Mouse (Mus musculus): ENCODE data around the gene Pgam1.
"Not testable (repeated sequence)": the region's sequence is repeated elsewhere in the genome, so short reads cannot be mapped to it uniquely, and the experiment has no call there.

Gene Pgam1

DNA sequence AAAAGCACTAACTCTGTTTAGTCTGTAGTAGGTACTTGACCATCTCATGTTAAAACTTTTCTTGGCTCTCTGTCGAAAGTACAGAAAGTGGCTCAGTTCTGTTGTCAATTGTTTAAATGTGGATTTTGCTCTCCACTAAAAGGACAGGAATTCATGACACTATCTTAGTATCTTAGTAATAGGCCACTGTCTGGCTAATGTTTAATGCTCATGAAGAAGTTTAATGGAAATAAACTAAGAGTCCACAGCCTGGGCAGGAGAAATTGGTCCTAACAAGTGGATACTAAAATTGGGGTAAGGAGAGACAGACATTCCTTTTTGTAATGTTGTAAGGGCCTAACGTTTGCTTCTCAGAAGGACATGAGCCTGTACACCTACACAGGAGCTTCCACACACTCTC lies 1.3 kb upstream of the Pgam1 start:
- DNase-seq (ENCODE audit: low read depth, low spot score), result no peak

DNA sequence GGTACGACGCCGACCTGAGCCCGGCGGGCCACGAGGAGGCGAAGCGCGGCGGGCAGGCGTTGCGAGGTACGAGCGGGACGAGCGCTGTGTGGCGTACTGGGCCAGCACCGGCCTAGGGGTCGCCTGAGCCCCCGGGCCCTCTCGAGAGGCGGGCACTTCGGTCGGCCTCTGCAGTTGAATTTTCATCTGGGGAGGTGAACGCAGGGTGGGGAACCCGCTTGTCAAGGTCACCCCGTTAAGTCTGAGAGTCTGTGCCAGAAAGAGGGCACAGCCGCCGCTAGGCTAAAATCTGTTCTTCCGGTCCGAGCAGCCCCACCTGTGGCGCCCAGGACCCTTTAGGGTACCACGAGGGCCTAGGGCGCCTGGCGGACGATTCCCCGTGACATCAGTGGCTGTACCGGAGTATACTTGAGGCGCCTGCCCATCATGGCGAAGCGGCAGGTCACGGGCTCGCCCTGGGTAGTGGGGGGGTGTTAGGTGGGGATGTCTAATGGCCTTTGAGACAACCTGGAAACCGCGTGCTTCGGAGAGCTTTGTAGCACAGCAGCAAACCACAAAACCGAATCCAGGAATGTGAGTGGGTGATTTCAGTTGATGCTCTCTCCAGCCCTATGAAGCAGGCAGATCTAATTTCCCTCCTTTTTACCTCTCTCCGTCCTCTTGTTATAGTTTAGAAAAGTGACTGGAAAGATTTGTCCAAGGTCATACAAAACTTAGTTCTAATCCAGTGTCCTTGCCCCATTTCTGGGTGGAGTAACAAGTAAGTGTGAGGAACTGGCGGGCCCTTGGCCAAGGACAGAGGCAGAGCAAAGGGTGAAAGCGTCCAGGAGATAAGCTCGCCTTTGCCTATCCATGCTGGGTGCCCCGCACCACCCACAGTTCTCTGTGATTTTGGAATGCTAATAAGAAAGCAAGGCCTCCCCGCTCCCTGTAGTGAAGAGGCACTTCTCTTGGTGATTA lies 678 bp downstream of the Pgam1 start:
- peak; percentile 47 for DNase-seq (ENCODE audit: low read depth, low spot score)

DNA sequence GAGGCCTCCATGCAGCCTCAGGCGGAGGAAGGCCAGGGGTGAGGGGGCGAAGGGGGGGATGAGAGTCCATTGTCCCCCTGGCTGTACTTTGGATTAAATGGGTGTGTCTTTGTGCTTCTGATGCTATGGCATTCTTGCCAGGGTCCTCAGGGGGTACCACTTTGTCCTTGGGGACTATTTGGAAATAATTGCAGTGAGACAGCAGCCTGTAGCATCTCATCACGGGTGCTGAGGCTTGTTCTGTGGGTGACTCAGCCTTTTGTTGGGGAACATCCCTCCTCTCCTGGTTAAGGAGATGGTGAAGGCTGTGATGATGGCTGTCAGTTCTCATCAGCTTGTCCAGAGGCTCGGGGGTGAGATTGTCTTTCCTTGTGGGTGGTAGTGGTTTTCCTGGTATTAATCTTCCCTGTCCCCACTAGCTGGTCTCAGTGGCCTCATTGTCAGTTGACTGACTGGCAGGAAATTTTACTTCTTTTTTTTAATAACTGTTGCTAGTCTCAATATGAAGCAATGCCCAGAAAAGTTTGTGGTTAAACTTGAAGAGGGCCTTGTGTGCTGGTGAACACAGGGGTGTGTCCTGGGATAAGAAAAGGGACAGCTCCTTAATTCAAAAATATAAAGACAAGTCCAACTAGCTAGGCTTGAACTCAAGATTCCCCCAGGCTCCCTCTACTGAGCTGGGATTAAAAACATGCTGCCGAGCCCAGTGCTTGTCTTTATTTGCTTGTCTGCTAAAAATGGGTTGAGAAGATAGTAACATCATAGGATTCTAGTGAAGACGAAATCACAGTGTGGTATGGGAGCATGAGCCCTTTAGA lies 2.3 kb downstream of the Pgam1 start:
- peak; percentile 31 for DNase-seq (ENCODE audit: low read depth, low spot score)

DNA sequence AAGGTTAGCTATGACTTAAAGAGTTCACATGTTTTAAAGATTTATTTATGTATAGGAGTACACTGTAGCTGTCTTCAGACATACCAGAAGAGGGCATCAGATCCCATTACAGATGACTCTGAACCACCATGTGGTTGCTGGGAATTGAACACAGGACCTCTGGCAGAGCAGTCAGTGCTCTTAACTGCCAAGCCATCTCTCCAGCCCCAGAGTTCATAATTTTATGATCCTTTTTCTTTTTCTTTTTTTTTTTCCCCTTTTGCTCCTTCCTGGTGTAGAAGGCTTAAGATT lies 2.8 kb downstream of the Pgam1 start:
- not testable (repeated sequence) for DNase-seq (ENCODE audit: low read depth, low spot score)

DNA sequence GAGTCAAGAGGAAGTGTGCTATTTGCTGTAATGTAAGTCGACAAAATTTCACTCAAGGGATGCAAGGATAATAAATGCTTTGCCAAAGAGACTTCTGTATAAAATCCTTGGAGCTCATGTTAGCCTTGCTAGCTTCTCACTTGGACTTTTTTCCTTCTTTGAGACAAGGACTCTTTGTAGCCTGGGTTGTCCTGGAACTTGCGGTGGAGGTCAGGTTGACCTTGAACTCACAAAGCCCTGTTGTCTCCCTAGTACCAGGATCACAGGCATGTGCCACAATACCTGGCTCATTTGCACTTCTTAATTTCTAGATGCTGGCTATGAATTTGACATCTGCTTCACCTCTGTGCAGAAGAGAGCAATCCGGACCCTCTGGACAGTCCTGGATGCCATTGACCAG lies 3.6 kb downstream of the Pgam1 start:
- DNase-seq (ENCODE audit: low read depth, low spot score), result no peak

DNA sequence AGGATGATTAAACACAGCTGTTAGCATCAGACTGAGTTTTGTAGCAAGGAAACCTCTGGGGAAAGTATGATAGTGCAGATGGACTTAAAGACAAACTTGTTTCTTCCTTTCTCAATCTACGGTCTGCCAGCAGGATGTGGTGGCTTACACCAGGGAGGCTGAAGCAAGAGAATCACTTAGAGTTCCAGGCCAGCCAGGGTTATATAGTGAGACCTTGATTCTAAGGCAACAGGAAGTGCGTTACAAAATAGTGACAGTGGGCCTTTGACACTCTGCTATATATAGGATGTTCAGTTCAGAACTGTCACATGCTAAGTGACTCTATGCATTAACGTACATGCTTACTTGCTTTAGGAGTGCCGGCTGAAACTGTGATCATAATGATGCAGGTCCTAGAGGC lies 5.1 kb downstream of the Pgam1 start:
- no peak for DNase-seq (ENCODE audit: low read depth, low spot score)

DNA sequence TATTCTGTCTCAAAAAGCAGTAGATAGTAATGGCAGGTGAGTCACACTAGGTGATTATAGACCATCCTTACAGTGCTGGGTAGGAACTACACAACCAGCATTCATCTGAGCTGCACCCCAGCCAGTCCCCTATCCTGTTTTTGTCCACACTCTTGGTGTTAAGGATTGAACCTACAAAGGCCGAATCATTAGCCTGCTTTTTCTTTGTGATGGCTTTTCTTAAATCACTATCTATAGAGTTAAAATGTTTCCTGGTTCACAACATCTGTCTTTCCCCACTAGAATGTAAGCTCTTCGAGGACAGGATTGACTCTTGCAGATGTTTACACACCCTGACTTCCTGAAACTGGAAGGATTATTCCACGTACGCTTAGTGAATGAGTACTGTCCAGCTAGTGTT lies 7.7 kb downstream of the Pgam1 start:
- no peak for DNase-seq (ENCODE audit: low read depth, low spot score)

DNA sequence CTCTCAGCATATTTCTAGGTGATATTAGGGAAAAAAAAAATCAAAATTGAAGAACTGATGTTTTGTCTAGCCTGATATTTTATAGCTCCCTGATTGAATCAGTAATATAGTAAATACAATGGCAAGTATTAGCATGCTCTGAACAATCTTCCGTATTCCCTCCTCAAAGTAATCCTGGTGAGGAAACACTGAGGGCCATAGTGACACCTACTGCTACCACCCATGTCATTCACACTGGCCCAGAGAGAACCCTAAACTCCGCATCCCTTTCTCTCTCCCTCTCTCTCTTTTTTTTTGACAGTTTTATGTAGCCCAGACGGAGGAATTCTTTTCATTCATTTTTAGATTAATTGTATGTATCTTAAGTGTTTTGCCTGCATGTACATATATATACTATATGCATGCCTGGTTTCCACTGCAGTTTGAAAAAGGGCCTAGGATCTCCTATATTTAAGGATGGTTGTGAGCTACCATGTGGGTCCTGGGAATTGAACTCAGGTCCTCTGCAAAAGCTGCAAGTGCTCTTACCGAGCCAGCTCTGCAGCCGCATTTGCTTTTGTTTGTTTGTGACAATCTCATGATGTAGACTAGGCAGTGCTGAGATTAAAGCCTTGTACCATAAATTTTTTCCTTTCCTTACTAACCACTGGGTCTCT lies 8.8 kb downstream of the Pgam1 start:
- DNase-seq (ENCODE audit: low read depth, low spot score), result no peak

DNA sequence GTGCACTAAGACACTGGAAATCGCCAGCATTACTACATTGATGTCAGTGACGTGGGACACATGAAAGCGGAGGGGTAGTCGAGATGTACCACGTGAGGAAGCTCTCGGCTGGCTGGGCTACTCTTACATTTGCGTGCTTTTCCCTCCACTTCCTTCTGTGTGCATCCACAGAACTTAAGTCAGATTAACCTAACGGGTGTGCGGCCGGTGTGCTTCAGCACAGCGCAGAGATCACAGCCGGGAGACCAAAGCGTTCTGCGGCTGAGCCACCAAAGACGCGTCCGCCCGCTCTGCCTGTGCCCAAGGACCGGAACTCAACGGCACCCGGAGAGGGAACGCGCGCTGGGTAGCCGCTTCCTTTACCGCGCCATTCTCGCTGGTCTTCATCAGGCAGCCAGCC lies 21.0 kb downstream of the Pgam1 start:
- peak; percentile 74 for DNase-seq (ENCODE audit: low read depth, low spot score)

DNA sequence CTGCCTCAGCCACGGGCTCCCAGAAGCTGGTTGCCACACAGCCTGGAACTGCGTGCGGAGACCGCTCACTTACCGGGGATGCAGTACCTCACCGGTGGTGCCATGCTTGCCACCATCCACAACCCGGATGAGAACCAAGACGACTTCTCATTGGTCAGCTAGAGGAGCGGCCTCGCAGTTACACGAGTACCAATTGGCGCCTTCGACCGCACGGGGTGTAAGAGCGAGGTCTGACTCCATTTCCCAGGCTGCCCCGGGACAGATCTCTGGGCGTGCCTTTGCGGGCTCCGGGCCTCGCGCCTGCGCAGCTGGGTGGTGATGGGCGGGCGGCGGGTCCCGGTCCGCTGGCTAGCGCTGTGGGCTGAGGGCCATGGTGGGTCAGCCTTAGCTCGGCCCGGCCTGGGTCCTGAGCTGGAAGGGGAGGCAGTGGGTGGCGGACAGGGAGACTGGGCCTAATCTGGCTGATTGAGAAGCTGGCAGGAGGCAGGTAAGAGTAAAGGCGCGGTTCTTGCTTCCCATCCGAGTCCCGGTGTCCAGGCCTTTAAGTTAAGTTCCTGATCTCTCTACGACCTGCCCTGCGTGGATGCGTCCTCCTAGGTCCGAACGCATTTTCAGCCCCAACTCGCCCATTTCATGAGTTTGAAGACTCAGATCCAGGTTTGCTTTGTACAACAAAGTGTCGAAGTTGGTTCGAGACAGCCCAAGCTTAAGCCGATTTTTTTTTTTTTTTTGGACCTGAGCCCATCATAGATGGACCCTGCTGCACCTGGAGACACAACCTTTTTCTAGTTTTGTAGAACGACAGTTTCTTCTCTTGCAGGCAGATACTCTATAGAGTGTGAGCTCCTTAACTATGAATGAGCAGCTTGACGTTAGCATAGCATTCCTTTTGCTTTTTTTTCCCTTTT lies 21.7 kb downstream of the Pgam1 start, which contains the start of the genes Exosc1 and Zdhhc16:
TSS of gene Exosc1 (minus strand) at position 245 of the 908 bp plus-strand sequence.
TSS of gene Zdhhc16 (plus strand) at position 302 of the 908 bp plus-strand sequence.
- DNase-seq (ENCODE audit: low read depth, low spot score), result peak; percentile 99

DNA sequence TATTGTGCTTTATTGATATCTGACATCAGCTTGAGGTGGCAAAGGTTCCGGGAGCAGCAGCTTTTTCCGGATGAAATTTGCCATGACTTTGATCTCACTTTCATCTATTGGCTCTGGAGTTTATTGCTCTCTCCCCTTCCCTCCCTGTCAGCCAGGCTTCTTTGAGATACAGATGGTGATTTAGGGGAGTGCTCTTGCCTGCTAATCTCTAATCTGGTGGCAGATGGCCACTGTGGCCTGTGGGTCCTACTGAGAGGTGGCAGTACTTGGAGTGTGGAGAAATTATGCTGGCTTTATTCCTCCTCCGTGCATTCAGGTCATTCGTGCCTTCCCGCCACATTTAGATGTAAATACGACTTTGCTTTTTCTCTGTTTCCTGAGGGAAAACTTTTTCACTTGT lies 22.4 kb downstream of the Pgam1 start:
- DNase-seq (ENCODE audit: low read depth, low spot score), result no peak

DNA sequence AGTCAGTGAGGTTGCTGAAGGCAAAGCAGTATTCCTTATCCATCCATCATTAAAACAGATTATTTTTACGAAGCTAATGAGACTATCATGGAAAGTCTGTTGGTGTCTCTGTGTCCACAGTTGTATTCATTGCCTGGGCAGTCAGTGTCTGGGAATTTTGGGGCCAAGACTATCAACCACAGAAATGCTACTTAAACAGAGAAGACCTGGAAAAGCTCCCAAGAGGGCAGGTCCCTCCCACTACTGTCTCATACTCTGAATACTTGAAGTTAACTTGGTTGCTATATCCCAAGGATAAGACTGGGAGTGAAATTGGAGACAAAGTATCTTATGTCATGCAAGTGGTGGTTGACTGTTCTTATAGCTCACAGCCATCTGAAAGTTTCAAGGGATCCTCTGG lies 24.2 kb downstream of the Pgam1 start:
- DNase-seq (ENCODE audit: low read depth, low spot score), result no peak

DNA sequence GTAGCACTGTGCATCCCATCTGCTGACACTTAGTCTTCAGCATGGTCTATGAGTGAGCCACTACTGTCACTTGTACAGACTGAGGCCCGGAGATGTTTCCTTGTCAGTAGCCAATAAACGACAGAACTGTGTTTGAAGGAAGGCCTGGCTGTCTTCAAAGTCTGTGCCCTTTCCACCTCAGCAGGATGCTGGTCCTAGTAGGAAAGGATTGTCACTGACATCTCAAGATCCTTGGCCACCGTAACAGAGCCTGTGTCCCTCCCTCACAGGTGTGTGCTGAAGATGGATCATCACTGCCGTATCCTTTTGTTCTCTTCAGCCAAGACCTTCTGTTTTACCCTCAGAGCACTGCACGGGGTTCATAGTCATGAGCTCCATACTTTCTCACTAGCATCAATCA lies 26.8 kb downstream of the Pgam1 start:
- DNase-seq (ENCODE audit: low read depth, low spot score), result no peak

DNA sequence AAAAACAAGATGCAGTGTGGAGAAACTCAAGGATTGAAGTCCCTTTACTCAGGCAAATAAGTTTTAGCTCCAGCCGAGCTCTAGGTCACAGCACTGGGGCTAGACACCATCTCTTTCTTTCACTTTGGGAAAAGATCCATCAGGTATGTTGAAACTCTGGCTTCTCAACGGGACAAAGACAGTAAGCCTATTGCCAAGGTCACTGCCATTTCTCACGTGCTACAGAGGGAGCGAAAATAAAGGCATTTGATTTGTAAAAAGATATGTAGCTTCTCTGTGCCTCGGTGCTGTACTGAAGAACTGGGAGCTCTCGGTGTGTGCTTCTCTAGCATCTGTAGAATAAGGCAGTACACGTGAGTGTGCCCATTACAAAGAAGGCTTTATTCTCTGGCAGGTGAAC lies 32.1 kb downstream of the Pgam1 start:
- DNase-seq (ENCODE audit: low read depth, low spot score), result no peak

DNA sequence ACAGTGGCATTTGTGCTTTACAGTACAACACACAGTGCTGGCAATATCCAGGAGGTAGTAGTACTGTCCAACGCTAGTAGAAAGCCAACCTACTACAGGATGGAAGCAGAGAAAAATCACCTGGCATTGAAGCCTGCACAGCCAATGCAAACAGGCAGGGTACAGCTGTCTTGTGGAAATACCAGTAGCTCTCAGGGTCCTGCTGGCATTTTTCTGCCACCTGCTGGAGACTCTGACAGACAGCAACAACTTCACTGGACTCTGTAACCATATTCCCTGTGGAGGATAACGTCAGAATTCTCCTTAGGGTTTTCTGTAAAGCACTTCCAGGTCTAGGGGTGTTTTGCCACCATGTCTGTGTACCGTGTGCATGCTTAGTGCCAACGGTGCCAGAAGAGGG lies 40.6 kb downstream of the Pgam1 start:
- peak; percentile 40 for DNase-seq (ENCODE audit: low read depth, low spot score)

DNA sequence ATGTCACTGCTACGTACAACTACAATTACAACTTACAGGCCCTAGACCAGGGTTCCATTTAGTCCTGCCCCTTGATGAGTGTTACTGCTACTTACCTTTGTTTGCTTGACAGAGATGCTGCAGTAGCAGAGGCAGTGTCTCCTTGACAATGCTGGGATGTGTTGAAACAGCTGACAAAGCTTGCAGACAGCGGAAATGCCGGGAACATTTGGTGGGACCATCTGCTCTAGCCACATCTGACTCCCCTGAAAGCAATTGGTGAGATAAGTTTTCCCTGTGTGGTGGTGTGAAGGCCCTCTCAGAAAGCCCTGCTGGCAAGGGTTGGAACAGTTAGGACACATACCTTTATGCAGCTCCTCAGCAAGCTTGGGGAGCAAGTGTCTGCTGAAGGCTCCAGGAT lies 41.9 kb downstream of the Pgam1 start:
- DNase-seq (ENCODE audit: low read depth, low spot score), result no peak
